Mouse (Mus musculus) small intestine, adult 2 months (tissue): ENCODE measurements around the gene Col1a2.

Experiments used
- CTCF ChIP-seq: fragments of 200-500 bp; IDR thresholded peaks from 2 replicates; pipeline ENCODE4 v1.5.1; 2012; ENCODE audit warnings: low read depth, mild to moderate bottlenecking, control low read depth, inconsistent platforms, low read length, moderate library complexity, mixed read lengths; ENCODE audit not compliant: insufficient replicate concordance, insufficient read length; ENCODE audit errors: extremely low read depth
- POLR2A ChIP-seq: fragments of 200-500 bp; IDR thresholded peaks from 2 replicates; pipeline ENCODE4 v1.6.1; 2012; ENCODE audit warnings: low read depth, mild to moderate bottlenecking, control low read depth, inconsistent platforms, low read length, moderate library complexity

- TF ChIP-seq CTCF (no peak), POLR2A (no peak)
Measured at GRCm38 (mm10) chr6:4488966-4489365, 15.6 kb upstream of the Col1a2 start.
